Mouse (Mus musculus) stomach, embryonic 15.5 days (tissue): ENCODE results near the gene Cep85l. TPM values are rescaled to one million over a fixed set of nuclear protein-coding genes. Genes with fewer than 3 reads are reported as not detected.

Experiments
- ATAC-seq: fragments of 200-750 bp; cut with Nextera tagmentation; 2 replicates; pipeline ENCODE4 v1.8.0; 2017; ENCODE audit warnings: low read depth, moderate number of reproducible peaks, moderate TSS enrichment; ENCODE audit not compliant: insufficient read depth, low FRiP score
- H3K27ac ChIP-seq: fragments of 300-500 bp; sonication (generic); 2 replicates; pipeline ENCODE4 v1.5.1; 2015; ENCODE audit warnings: mild to moderate bottlenecking, inconsistent platforms
- H3K27me3 ChIP-seq: fragments of 300-500 bp; sonication (generic); replicated peaks from 2 replicates; pipeline ENCODE4 v1.6.1; 2015; ENCODE audit warnings: inconsistent platforms
- H3K36me3 ChIP-seq: fragments of 300-500 bp; sonication (generic); 2 replicates; pipeline ENCODE4 v1.6.1; 2015; ENCODE audit warnings: inconsistent platforms
- H3K4me1 ChIP-seq: fragments of 300-500 bp; sonication (generic); 2 replicates; pipeline ENCODE4 v1.6.1; 2015; ENCODE audit warnings: inconsistent platforms
- H3K4me2 ChIP-seq: fragments of 300-500 bp; sonication (generic); 2 replicates; pipeline ENCODE4 v1.6.1; 2015; ENCODE audit warnings: mild to moderate bottlenecking, inconsistent platforms
- H3K4me3 ChIP-seq: fragments of 300-500 bp; sonication (generic); replicated peaks from 2 replicates; pipeline ENCODE4 v1.5.1; 2015; ENCODE audit warnings: inconsistent platforms
- H3K9ac ChIP-seq: fragments of 300-500 bp; sonication (generic); 2 replicates; pipeline ENCODE4 v1.6.1; 2015; ENCODE audit warnings: inconsistent platforms
- H3K9me3 ChIP-seq: fragments of 300-500 bp; sonication (generic); 2 replicates; pipeline ENCODE4 v1.6.1; 2016; ENCODE audit warnings: inconsistent platforms
- WGBS: fragments of 180-500 bp; shearing (Covaris S2); methylation state at CpG from one replicate; pipeline ENCODE4 v1.1.7; 2015; 5-methylcytosine and 5-hydroxymethylcytosine counted together
- polyA plus RNA-seq: library from polyadenylated mRNA; unstranded; fragments of >200 nt; fragmentation: Nextera tagmentation; extraction: Ambion mirVana; gene quantifications from 2 replicates; pipeline ENCODE4 v1.2.1, GENCODE M21; 2015

The Cep85l gene
- polyA plus RNA-seq, result 4.8 and 5.1 TPM in 2 replicates

DNA sequence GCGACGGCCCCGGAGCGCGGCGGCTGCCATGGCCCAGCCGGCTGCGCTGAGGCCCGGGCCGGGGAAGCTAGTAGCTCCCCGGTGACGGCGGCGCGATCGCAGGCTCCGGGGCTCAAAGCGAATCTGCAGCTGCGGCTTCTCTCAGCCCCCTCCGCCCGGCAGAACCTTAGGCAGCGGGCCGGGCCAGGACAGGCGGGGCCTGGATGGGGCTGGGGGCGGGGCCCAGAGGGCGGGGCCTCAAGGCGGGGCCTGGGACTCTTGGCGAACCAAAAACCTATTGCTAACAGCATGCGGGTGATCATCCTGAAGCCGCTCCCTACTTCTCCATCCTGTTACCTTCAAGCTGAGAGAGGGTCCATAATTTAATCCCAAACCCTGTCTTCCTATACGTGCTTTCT is at the start of gene Cep85l:
TSS of gene Cep85l (minus strand) at position 239 of the 398 bp plus-strand sequence.
- under 1% methylated on average over 31 of the region's 31 CpGs for WGBS
- Histone ChIP-seq H3K4me1 (0 out of 2 replicates have a peak, but pooled peaks cover 6% of the 10 kb centered on the region), H3K36me3 (no peaks in the 10 kb centered on the region), H3K9me3 (no peaks in the 10 kb centered on the region), H3K27me3 (no peaks in the 10 kb centered on the region), H3K4me3 (peak within 1 kb of the TSS; percentile 76), H3K4me2 (peak within 1 kb of the TSS; percentile 64), H3K9ac (peak within 1 kb of the TSS; percentile 90), H3K27ac (peak within 1 kb of the TSS; percentile 98)
- peak; percentile 99 for ATAC-seq

DNA sequence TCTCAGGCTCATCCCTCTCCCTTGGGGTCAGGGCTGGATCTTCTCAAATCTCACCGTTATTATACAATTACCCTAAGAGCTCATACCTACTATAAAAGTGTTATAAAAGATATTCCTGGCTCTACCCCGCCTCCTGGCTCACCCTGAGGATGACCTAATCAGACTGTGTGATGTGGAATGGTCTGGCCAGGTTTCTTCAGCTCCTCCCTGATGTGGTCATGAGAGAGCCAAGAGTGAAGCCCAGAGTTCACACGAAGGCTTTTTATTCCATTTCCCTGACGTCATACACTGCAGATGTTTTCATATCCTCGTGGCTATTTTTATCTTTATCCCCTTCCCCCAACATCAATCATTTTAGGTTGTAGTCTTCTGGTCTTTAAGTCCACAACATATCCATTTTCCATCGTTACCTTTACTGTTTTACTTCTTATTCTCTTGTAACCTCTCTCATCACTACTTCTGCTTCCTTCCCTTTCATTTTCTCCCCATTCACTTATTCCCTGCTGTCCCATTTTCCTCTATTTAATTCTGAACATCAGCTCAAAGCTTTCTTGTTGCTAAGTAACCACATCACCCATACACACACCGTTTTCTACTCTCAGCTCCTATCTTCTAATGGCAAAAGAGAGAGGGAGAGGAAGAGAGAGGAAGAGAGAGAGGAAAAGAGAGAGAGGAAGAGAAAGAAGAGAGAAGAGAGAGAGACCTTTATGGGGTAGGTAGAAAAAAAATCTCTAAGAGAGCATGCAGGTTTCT is 49.1 kb upstream of the Cep85l start:
- Histone ChIP-seq H3K4me1 (no peaks in the 10 kb centered on the region), H3K4me2 (no peak overlapping the region), H3K27ac (no peak overlapping the region), H3K9ac (no peak overlapping the region), H3K36me3 (no peaks in the 10 kb centered on the region), H3K4me3 (no peak overlapping the region), H3K27me3 (no peaks in the 10 kb centered on the region), H3K9me3 (no peaks in the 10 kb centered on the region)
- ATAC-seq, result peak; percentile 22; the same call in 1 of the 2 replicates
- WGBS, result 54% methylated on average over 7 of the region's 7 CpGs

DNA sequence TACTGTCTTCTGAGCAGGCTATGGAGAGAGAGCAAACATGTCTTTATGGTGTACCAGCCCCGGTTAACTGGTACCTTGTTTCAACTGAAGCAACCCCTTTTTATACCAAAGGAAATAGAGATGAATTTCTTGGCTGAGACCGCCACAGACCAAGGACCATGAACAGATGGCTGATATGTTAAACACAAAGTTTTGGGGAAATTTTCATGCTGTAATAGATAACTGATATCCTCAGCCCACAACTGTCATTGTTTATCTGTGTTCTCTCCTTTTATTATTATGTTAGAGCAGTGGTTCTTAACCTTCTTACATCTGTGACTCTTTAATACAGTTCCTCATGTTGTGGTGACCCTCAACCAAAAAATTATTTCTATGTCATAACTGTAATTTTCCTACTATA is 46.8 kb upstream of the Cep85l start:
- Histone ChIP-seq H3K4me1 (no peaks in the 10 kb centered on the region), H3K4me2 (no peak overlapping the region), H3K9ac (no peak overlapping the region), H3K4me3 (no peak overlapping the region), H3K27me3 (no peaks in the 10 kb centered on the region), H3K9me3 (no peaks in the 10 kb centered on the region), H3K27ac (no peak overlapping the region), H3K36me3 (no peaks in the 10 kb centered on the region)
- 85% methylated on average over 2 of the region's 2 CpGs for WGBS
- ATAC-seq, result no peak

DNA sequence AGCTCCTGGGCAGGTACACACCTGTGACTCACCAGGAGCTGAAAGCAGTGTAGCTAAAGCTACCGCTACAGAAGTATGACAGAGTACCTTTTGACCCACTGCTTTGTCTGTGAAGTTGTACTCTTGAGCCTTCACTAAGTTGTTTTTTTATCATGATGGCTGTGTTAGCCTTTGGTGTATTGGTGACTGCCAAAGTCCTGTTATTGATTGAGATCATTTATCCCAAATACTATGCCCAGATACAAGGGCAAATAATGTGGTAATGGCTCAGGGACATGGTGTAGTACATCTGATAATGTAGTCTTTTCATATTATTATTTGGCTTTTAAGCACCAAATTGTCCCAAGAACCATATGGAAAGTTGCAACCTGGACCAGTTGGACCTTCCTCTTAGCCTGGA is 43.3 kb upstream of the Cep85l start:
- 96% methylated on average over 1 of the region's 1 CpGs for WGBS

DNA sequence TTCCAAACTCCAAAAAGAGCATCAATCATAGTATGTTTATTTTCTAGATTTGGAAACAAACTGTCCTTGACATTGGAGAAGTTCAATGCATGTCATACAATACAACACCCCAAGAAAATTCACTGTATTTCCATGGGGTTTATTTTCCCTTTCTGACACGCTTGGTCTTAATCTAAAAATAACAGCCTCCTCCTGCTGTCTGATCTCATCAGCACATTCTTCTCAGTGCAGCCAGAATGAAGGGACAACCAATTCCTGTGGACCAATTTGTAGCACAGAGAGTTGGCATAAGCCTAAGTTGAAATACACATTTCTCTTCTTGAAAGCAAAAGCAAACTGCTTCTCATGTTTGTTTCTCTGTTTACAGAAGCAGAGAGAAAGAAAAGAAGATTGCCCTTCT is 42.5 kb upstream of the Cep85l start:
- no peak overlapping the region for H3K9ac ChIP-seq
- H3K4me3 ChIP-seq, result no peak overlapping the region
- H3K9me3 ChIP-seq, result no peaks in the 10 kb centered on the region
- no peak for ATAC-seq
- 47% methylated on average over 1 of the region's 1 CpGs for WGBS
- no peaks in the 10 kb centered on the region for H3K4me1 ChIP-seq
- H3K27me3 ChIP-seq, result no peaks in the 10 kb centered on the region
- no peak overlapping the region for H3K27ac ChIP-seq
- H3K4me2 ChIP-seq, result no peak overlapping the region
- no peaks in the 10 kb centered on the region for H3K36me3 ChIP-seq

More for the DNA sequence above, 43.3 kb upstream of the Cep85l start:
- Histone ChIP-seq H3K27me3 (no peaks in the 10 kb centered on the region), H3K36me3 (no peaks in the 10 kb centered on the region), H3K9ac (no peak overlapping the region), H3K4me1 (no peaks in the 10 kb centered on the region), H3K27ac (no peak overlapping the region), H3K9me3 (no peaks in the 10 kb centered on the region), H3K4me3 (no peak overlapping the region), H3K4me2 (no peak overlapping the region)
- ATAC-seq, result no peak

DNA sequence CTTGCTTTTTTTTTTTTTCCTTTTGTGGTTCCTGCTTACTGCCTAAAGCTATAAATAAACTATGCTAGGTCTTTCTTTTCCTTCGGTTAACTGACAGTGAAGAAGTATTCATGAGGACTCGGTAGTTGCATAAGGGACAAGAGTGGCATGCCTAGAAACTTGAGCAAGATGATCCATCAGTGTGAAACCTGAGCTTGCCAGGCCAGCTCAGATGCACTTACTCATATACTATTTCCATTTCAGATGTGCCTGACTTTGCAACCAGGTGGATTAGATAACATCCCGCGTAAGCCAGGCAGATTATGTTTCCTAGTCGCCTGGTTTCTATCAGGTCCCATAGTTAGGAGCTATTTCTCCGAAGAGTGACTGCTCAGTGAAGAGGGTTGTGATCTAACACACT is 41.9 kb upstream of the Cep85l start:
- Histone ChIP-seq H3K4me1 (no peaks in the 10 kb centered on the region), H3K4me3 (no peak overlapping the region), H3K9me3 (no peaks in the 10 kb centered on the region), H3K4me2 (no peak overlapping the region), H3K9ac (no peak overlapping the region), H3K27me3 (no peaks in the 10 kb centered on the region), H3K36me3 (no peaks in the 10 kb centered on the region), H3K27ac (no peak overlapping the region)
- 48% methylated on average over 6 of the region's 6 CpGs for WGBS
- no peak for ATAC-seq

DNA sequence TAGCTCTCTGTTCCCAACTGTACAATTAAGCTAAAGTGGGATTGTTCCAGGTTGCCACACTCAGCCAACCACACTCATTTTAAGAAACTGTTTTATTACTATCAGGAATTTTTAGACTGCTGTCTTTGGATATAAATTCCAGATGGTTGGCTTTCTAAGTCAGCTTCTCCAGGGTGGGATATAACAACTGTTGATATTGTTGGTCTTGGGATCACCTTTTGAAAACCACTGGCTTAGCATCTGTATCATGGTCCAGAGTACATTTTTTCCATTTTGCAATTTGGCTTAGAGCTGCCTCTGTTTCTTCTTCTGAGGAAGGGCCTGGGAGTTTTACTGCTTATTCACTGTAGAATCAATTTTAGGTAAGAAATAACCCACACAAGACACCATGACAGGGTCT is 40.3 kb upstream of the Cep85l start:
- Histone ChIP-seq H3K4me3 (no peak overlapping the region), H3K4me2 (no peak overlapping the region), H3K36me3 (no peaks in the 10 kb centered on the region), H3K9ac (no peak overlapping the region), H3K4me1 (no peaks in the 10 kb centered on the region), H3K27ac (no peak overlapping the region), H3K27me3 (no peaks in the 10 kb centered on the region), H3K9me3 (no peaks in the 10 kb centered on the region)
- ATAC-seq, result no peak

DNA sequence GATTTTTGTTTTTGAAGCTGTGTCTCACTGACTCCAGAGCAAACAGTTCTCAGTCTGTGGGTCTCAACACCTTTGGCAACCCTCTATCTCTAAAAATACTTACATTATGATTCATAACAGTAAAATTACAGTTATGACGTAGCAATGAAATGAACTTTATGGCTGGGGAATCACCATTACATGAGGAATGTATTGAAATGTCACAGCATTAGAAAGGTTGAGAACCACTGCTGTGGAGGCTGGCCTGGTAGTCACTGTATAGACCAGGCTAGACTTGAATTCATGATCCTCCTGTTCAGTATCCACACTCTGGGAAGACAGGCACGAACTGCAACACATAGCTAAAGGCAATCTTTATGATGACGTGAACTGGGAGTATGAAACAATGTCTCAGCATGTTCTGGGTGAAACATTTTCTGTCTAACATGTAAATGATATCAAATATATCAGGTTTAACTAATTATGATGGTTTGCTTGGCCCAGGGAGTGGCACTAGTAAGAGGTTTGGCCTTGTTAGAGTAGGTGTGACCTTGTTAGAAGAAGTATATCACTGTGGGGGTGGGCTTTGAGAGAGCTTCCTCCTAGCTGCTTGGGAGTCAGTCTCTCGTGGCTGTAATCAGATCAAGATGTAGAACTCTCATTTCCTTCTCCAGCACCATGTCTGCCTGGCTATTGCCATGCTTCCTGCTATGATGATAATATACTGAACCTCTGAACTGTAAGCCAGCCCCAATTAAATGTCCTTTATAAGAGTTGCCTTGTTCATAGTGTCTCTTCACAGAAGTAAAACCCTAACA is 39.6 kb upstream of the Cep85l start:
- Histone ChIP-seq H3K27me3 (no peaks in the 10 kb centered on the region), H3K36me3 (no peaks in the 10 kb centered on the region), H3K9me3 (no peaks in the 10 kb centered on the region), H3K4me1 (no peaks in the 10 kb centered on the region), H3K9ac (no peak overlapping the region), H3K4me2 (no peak overlapping the region), H3K27ac (no peak overlapping the region), H3K4me3 (no peak overlapping the region)
- no peak for ATAC-seq
- 67% methylated on average over 4 of the region's 4 CpGs for WGBS

DNA sequence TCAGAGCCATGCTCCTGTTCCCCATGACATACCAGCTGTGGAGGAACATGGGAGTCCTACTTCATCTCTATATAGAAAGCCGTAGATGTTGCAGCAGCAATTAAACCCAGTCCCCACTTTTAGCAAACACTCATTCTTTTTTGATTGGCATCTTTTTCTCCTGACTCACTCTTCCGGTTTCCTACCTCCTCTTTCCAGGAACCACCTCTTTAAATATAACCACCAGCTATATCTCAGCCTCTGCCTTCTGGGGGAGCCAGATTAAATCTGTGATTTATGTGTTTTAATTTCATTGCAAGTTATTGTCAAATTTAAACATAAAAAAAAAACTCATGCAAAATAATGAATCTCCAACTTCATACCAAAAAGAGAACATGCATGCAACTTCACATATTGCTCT is 37.3 kb upstream of the Cep85l start:
- no peaks in the 10 kb centered on the region for H3K9me3 ChIP-seq
- H3K27me3 ChIP-seq, result no peaks in the 10 kb centered on the region
- no peak for ATAC-seq
- H3K4me3 ChIP-seq, result no peak overlapping the region
- no peak overlapping the region for H3K4me2 ChIP-seq
- 51% methylated on average over 2 of the region's 2 CpGs for WGBS
- no peak overlapping the region for H3K9ac ChIP-seq
- H3K36me3 ChIP-seq, result no peaks in the 10 kb centered on the region
- 0 out of 2 replicates have a peak, but pooled peaks cover 3% of the 10 kb centered on the region for H3K4me1 ChIP-seq
- no peak overlapping the region for H3K27ac ChIP-seq

DNA sequence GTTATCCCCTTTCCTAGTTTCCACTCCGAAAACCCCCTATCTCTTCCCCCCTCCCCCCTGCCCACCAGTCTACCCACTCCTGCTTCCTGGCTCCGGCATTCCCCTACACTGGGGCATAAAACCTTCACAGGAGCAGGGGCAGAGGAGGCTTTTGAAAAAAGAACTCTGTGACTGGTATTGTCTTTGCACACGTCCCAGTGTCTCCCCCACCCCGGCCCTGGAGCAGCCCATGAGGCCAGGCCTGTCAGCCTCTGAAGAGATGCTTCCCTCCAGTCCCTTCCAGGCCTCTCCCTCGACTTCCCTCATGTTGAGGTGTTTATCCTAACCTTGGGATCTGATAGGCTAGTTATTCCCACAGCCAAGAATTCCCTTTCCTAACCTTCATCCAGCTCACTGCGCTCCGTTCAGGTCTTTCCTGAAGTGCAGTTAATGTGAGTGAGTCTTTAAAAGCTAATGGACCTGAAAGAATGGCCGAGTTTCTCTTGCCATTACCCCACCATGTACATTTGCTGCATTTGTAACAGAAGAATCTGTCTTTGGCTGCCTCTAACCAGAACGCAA is 36.5 kb upstream of the Cep85l start:
- Histone ChIP-seq H3K4me2 (no peak overlapping the region), H3K4me3 (no peak overlapping the region), H3K9me3 (no peaks in the 10 kb centered on the region), H3K9ac (no peak overlapping the region), H3K4me1 (0 out of 2 replicates have a peak, but pooled peaks cover 3% of the 10 kb centered on the region), H3K36me3 (no peaks in the 10 kb centered on the region), H3K27me3 (no peaks in the 10 kb centered on the region), H3K27ac (no peak overlapping the region)
- WGBS, result 61% methylated on average over 9 of the region's 9 CpGs
- ATAC-seq, result no peak

DNA sequence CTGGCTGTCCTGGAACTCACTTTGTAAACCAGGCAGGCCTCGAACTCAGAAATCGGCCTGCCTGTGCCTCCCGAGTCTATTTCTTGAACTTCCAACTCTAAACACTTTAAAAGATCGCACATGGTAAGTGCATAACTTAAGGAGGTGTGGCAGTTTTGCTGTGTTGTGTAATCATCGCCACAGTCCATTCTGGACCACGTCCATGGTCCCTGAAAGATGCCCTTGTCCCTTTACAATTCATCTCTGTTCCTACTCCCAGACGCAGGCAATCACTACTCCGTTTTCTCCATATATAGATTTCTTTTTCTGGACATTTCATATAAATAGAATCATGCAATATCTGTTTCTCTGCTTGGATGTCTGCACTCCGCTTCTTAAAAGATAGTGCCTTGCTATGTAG is 35.5 kb upstream of the Cep85l start:
- no peak overlapping the region for H3K4me2 ChIP-seq
- 66% methylated on average over 9 of the region's 9 CpGs for whole genome bisulfite sequencing
- H3K9me3 ChIP-seq, result no peaks in the 10 kb centered on the region
- no peaks in the 10 kb centered on the region for H3K27me3 ChIP-seq
- H3K4me3 ChIP-seq, result no peak overlapping the region
- ATAC-seq, result no peak
- no peak overlapping the region for H3K9ac ChIP-seq
- H3K4me1 ChIP-seq, result 0 out of 2 replicates have a peak, but pooled peaks cover 3% of the 10 kb centered on the region
- peak overlapping the region; percentile 59; the same call in 1 of the 2 replicates for H3K27ac ChIP-seq
- H3K36me3 ChIP-seq, result no peaks in the 10 kb centered on the region
